ENCODE assay signal across 14 mouse cellular contexts in the genomic region with DNA sequence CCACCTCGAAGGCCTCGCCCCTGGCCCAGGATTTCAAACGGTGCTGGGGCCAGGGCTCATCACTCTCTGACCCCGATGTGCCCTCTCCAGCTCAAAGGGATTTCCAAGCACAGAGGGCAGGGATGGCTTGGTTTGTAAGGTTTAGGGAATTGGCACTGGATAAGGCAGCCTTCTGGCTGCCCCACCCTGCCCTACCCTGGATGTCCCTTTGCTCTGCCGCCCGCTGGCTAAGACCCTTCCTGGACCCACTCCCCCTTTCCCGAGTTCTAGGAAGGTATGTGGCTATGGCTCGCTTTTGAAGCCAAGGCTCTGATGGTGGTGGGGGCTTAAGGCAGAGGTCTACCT. TPM values are rescaled to one million over a fixed set of nuclear protein-coding genes. Genes with fewer than 3 reads are reported as not detected.
DNase-seq lines count a peak whose midpoint lies in the region; ATAC-seq and TF ChIP-seq lines count a peak whose summit lies in the region.
"Had no signal": no experiment of that assay in that cellular context is flagged by ENCODE, and none has a peak within 500 bp of the region (broad histone marks: within the 10 kb centered on the region; RNA-seq: fewer than 3 reads in every experiment).

No protein-coding gene starts in this region.

- ATAC-seq in kidney, postnatal 0 days (replicated peaks; ENCODE audit: low FRiP score, low read depth), result no peak
- 0 out of 2 replicates have a peak, but pooled peaks have one; percentile 10 for ATAC-seq in hindbrain, postnatal 0 days
- peak; percentile 27; the same call in 1 of the 2 replicates for ATAC-seq in neural tube, embryonic 13.5 days (ENCODE audit: low read depth)

- no peak for DNase-seq in kidney, postnatal 0 days (ENCODE audit: low spot score)
- no peak for DNase-seq in kidney, adult 9 months
- no peak for DNase-seq in forebrain, embryonic 10.5 days (ENCODE audit: extremely low spot score, low spot score)
- DNase-seq in hindbrain, postnatal 0 days (ENCODE audit: low spot score), result no peak
- DNase-seq in layer of hippocampus, postnatal 36 days, result no peak
- no peak for DNase-seq in urinary bladder, postnatal 36 days (ENCODE audit: low spot score in 2 of 2)
- no peak for DNase-seq in left cerebral cortex, postnatal 4 days
- DNase-seq: gastrocnemius, postnatal 14 days; right cerebral cortex, adult 18-20 months had no signal

- 0 out of 2 replicates have a peak, but pooled peaks cover 5% of the 10 kb centered on the region for H3K4me1 ChIP-seq in kidney, postnatal 0 days (replicated peaks; ENCODE audit: insufficient read depth, low read length)
- peaks cover 48% of the 10 kb centered on the region for H3K4me1 ChIP-seq in forebrain, embryonic 10.5 days
- 0 out of 2 replicates have a peak, but pooled peaks cover 4% of the 10 kb centered on the region for H3K4me1 ChIP-seq in hindbrain, postnatal 0 days (ENCODE audit: insufficient read depth, low read length)
- H3K4me1 ChIP-seq in neural tube, embryonic 13.5 days (replicated peaks), result peaks cover 15% of the 10 kb centered on the region

- H3K9ac ChIP-seq in kidney, postnatal 0 days (ENCODE audit: low read depth, low read length), result peak overlapping the region; percentile 40; the same call in 1 of the 2 replicates
- no peak overlapping the region for H3K9ac ChIP-seq in hindbrain, postnatal 0 days (replicated peaks; ENCODE audit: low read length)
- H3K9ac ChIP-seq in neural tube, embryonic 13.5 days, result no peak overlapping the region

- TF ChIP-seq CTCF in kidney, postnatal 0 days (IDR thresholded peaks at IDR 0.05; ENCODE audit: low read depth), result no peak
- TF ChIP-seq CTCF in hindbrain, postnatal 0 days (IDR thresholded peaks at IDR 0.05; ENCODE audit: low read depth), result no peak

- WGBS in kidney, postnatal 0 days, result 25% methylated on average over 8 of the region's 8 CpGs
- WGBS in forebrain, embryonic 10.5 days, result 7% methylated on average over 8 of the region's 8 CpGs
- WGBS in hindbrain, postnatal 0 days, result 19% methylated on average over 8 of the region's 8 CpGs
- WGBS in neural tube, embryonic 13.5 days, result 4% methylated on average over 8 of the region's 8 CpGs

- H3K27me3 ChIP-seq in kidney, postnatal 0 days (ENCODE audit: insufficient read depth, low read length), result no peaks in the 10 kb centered on the region; the same call in 1 of the 2 replicates
- H3K27me3 ChIP-seq in forebrain, embryonic 10.5 days (ENCODE audit: poor library complexity, severe bottlenecking), result peaks cover 89% of the 10 kb centered on the region
- H3K27me3 ChIP-seq in hindbrain, postnatal 0 days (ENCODE audit: insufficient read depth, low read length), result no peaks in the 10 kb centered on the region
- H3K27me3 ChIP-seq in neural tube, embryonic 13.5 days, result peaks cover 91% of the 10 kb centered on the region

- H3K4me2 ChIP-seq in kidney, postnatal 0 days (ENCODE audit: low read length), result peak overlapping the region; percentile 50
- peak overlapping the region; percentile 40 for H3K4me2 ChIP-seq in hindbrain, postnatal 0 days (ENCODE audit: low read depth, low read length)
- peak overlapping the region; percentile 43 for H3K4me2 ChIP-seq in neural tube, embryonic 13.5 days

- H3K4me3 ChIP-seq in kidney, postnatal 0 days (replicated peaks; ENCODE audit: low read depth, low read length), result 0 out of 2 replicates have a peak overlapping the region, but pooled peaks have one; percentile 11
- H3K4me3 ChIP-seq in forebrain, embryonic 10.5 days, result peak overlapping the region; percentile 43
- H3K4me3 ChIP-seq in hindbrain, postnatal 0 days (ENCODE audit: low read length), result no peak overlapping the region
- no peak overlapping the region for H3K4me3 ChIP-seq in neural tube, embryonic 13.5 days

- no peaks in the 10 kb centered on the region for H3K9me3 ChIP-seq in kidney, postnatal 0 days (replicated peaks; ENCODE audit: low read length)
- H3K9me3 ChIP-seq in forebrain, embryonic 10.5 days, result peaks cover 15% of the 10 kb centered on the region; the same call in 1 of the 2 replicates
- peaks cover 3% of the 10 kb centered on the region; the same call in 1 of the 2 replicates for H3K9me3 ChIP-seq in hindbrain, postnatal 0 days (ENCODE audit: low read length)
- H3K9me3 ChIP-seq in neural tube, embryonic 13.5 days, result 0 out of 2 replicates have a peak, but pooled peaks cover 15% of the 10 kb centered on the region

- H3K36me3 ChIP-seq in kidney, postnatal 0 days (ENCODE audit: insufficient read depth, low read length), result no peaks in the 10 kb centered on the region
- no peaks in the 10 kb centered on the region for H3K36me3 ChIP-seq in forebrain, embryonic 10.5 days (replicated peaks)
- H3K36me3 ChIP-seq in hindbrain, postnatal 0 days (ENCODE audit: insufficient read depth, low read length), result no peaks in the 10 kb centered on the region
- no peaks in the 10 kb centered on the region for H3K36me3 ChIP-seq in neural tube, embryonic 13.5 days

- intact Hi-C loops in left cerebral cortex, postnatal 4 days (cut with DNase I), result no loop called here

- no peak overlapping the region for H3K27ac ChIP-seq in kidney, postnatal 0 days
- H3K27ac ChIP-seq in forebrain, embryonic 10.5 days, result peak overlapping the region; percentile 90
- H3K27ac ChIP-seq in hindbrain, postnatal 0 days, result no peak overlapping the region
- H3K27ac ChIP-seq in neural tube, embryonic 13.5 days (replicated peaks), result no peak overlapping the region; the same call in 1 of the 2 replicates

RNA-seq across cellular contexts. Expression of a gene that starts 30.4 kb away (rescaled TPM):
- 1.6 and 2.0 TPM in 2 replicates for polyA plus RNA-seq in kidney, postnatal 0 days (2015; fragmentation: Nextera tagmentation; extraction: Ambion mirVana)
- 0.97 and 1.2 TPM in 2 replicates for polyA plus RNA-seq in forebrain, embryonic 10.5 days (2016; fragmentation: Nextera tagmentation; extraction: Ambion mirVana)
- 0.31 TPM in 1 of 2 replicates, not detected in the other for total RNA-seq in hindbrain, postnatal 0 days (2014; rRNA removed)
- polyA plus RNA-seq in hindbrain, postnatal 0 days (2015; fragmentation: Nextera tagmentation; extraction: Ambion mirVana), result 0.54 and 0.75 TPM in 2 replicates
- 1.5 and 1.6 TPM in 2 replicates for polyA plus RNA-seq in neural tube, embryonic 13.5 days (2015; fragmentation: Nextera tagmentation; extraction: Ambion mirVana)
- total RNA-seq in layer of hippocampus, postnatal 36 days (2021), result 1 to 10 TPM; 1.6 TPM
- under 1 TPM; 0.89 to 0.94 TPM for total RNA-seq in left cerebral cortex, postnatal 4 days (2021)

RNA-seq across cellular contexts. Expression of a gene that starts 42.9 kb away (rescaled TPM):
- polyA plus RNA-seq in kidney, postnatal 0 days (2015; fragmentation: Nextera tagmentation; extraction: Ambion mirVana), result not detected in 2 replicates
- 13.5 and 18.5 TPM in 2 replicates for polyA plus RNA-seq in forebrain, embryonic 10.5 days (2016; fragmentation: Nextera tagmentation; extraction: Ambion mirVana)
- total RNA-seq in hindbrain, postnatal 0 days (2014; rRNA removed), result 0.14 and 0.42 TPM in 2 replicates
- polyA plus RNA-seq in hindbrain, postnatal 0 days (2015; fragmentation: Nextera tagmentation; extraction: Ambion mirVana), result 0.10 and 0.30 TPM in 2 replicates
- 4.5 and 5.6 TPM in 2 replicates for polyA plus RNA-seq in neural tube, embryonic 13.5 days (2015; fragmentation: Nextera tagmentation; extraction: Ambion mirVana)
- total RNA-seq in layer of hippocampus, postnatal 36 days (2021), result under 1 TPM; 0.23 to 0.27 TPM
- not detected for total RNA-seq in left cerebral cortex, postnatal 4 days (2021)
- total RNA-seq: adrenal gland, postnatal 4 days; common myeloid progenitor, adult 5-6 weeks; gastrocnemius, postnatal 14 days had no signal
- polyA plus RNA-seq: large intestine, adult 2 months; thymus, postnatal 0 days had no signal

Comparison
In these comparisons a context has a peak if more than half of its experiments do, and no peak if none do; other contexts are left out.
1. H3K4me3 ChIP-seq: peak in kidney, postnatal 0 days (single experiment) and forebrain, embryonic 10.5 days (single experiment); none in hindbrain, postnatal 0 days (single experiment) and neural tube, embryonic 13.5 days (single experiment).
2. Peak in every context shown above with its lines, with median percentiles within 50 percentile points of each other: H3K4me2 ChIP-seq.